Mouse (Mus musculus): ENCODE measurements around the gene Gm21974.
"Not testable (repeated sequence)": the region's sequence is repeated elsewhere in the genome, so short reads cannot be mapped to it uniquely, and the experiment has no call there.

The Gm21974 gene

GRCm38 (mm10) chr7:127918203-127918602 is 22.9 kb upstream of the Gm21974 start:
- DNase-seq (ENCODE audit: extremely low read depth, low read depth, low spot score) = no peak

- DNase-seq (ENCODE audit: extremely low read depth, low read depth, low spot score) = no peak
These were observed 20.0 kb upstream of the Gm21974 start for GRCm38 (mm10) chr7:127915293-127915692.

- no peak for DNase-seq (ENCODE audit: extremely low read depth, low read depth, low spot score)
These were observed 17.7 kb upstream of the Gm21974 start for GRCm38 (mm10) chr7:127912938-127913337.

GRCm38 (mm10) chr7:127912190-127912871 is 17.1 kb upstream of the Gm21974 start, which contains the start of gene Kat8:
Gene Kat8 (plus strand): TSS chr7:127912516.
- DNase-seq (ENCODE audit: extremely low read depth, low read depth, low spot score) = no peak

GRCm38 (mm10) chr7:127908656-127909055 is 13.4 kb upstream of the Gm21974 start:
- no peak for DNase-seq (ENCODE audit: extremely low read depth, low read depth, low spot score)

GRCm38 (mm10) chr7:127907939-127908338 is 12.7 kb upstream of the Gm21974 start:
- no peak for DNase-seq (ENCODE audit: extremely low read depth, low read depth, low spot score)

GRCm38 (mm10) chr7:127903971-127904796 is 8.9 kb upstream of the Gm21974 start, which contains the start of gene Bckdk:
Gene Bckdk (plus strand): TSS chr7:127904082.
- DNase-seq (ENCODE audit: extremely low read depth, low read depth, low spot score) = no peak

GRCm38 (mm10) chr7:127901772-127902171 is 6.5 kb upstream of the Gm21974 start:
- DNase-seq (ENCODE audit: extremely low read depth, low read depth, low spot score) = no peak

GRCm38 (mm10) chr7:127899997-127900396 is 4.7 kb upstream of the Gm21974 start:
- DNase-seq (ENCODE audit: extremely low read depth, low read depth, low spot score) = no peak

- DNase-seq (ENCODE audit: extremely low read depth, low read depth, low spot score) = no peak
These were observed 3.1 kb upstream of the Gm21974 start for GRCm38 (mm10) chr7:127898179-127898956.

GRCm38 (mm10) chr7:127897542-127897941 is 2.3 kb upstream of the Gm21974 start:
- no peak for DNase-seq (ENCODE audit: extremely low read depth, low read depth, low spot score)

- no peak for DNase-seq (ENCODE audit: extremely low read depth, low read depth, low spot score)
These were observed 1.1 kb upstream of the Gm21974 start for GRCm38 (mm10) chr7:127896384-127896783.

GRCm38 (mm10) chr7:127895891-127896290 is 637 bp upstream of the Gm21974 start:
- DNase-seq (ENCODE audit: extremely low read depth, low read depth, low spot score) = not testable (repeated sequence)

GRCm38 (mm10) chr7:127894480-127894879 is 774 bp downstream of the Gm21974 start:
- no peak for DNase-seq (ENCODE audit: extremely low read depth, low read depth, low spot score)

- DNase-seq (ENCODE audit: extremely low read depth, low read depth, low spot score) = no peak
These were observed 4.5 kb downstream of the Gm21974 start, which contains the start of gene Prss53 for GRCm38 (mm10) chr7:127890798-127891197. Gene Prss53 (minus strand): TSS chr7:127890970.

- no peak for DNase-seq (ENCODE audit: extremely low read depth, low read depth, low spot score)
These were observed 6.4 kb downstream of the Gm21974 start for GRCm38 (mm10) chr7:127888821-127889220.

- DNase-seq (ENCODE audit: extremely low read depth, low read depth, low spot score) = no peak
These were observed 7.5 kb downstream of the Gm21974 start for GRCm38 (mm10) chr7:127887781-127888180.

- no peak for DNase-seq (ENCODE audit: extremely low read depth, low read depth, low spot score)
These were observed 8.1 kb downstream of the Gm21974 start for GRCm38 (mm10) chr7:127887191-127887590.

- DNase-seq (ENCODE audit: extremely low read depth, low read depth, low spot score) = no peak
These were observed 8.7 kb downstream of the Gm21974 start for GRCm38 (mm10) chr7:127886551-127886950.

GRCm38 (mm10) chr7:127885951-127886350 is 9.3 kb downstream of the Gm21974 start:
- no peak for DNase-seq (ENCODE audit: extremely low read depth, low read depth, low spot score)

GRCm38 (mm10) chr7:127880431-127880830 is 14.8 kb downstream of the Gm21974 start:
- DNase-seq (ENCODE audit: extremely low read depth, low read depth, low spot score) = no peak
